Mouse (Mus musculus): ENCODE measurements around the gene Mki67. TPM values are rescaled to one million over a fixed set of nuclear protein-coding genes. Genes with fewer than 3 reads are reported as not detected.

Gene Mki67
- polyA plus RNA-seq, 1 experiment, result 19.1 TPM

DNA sequence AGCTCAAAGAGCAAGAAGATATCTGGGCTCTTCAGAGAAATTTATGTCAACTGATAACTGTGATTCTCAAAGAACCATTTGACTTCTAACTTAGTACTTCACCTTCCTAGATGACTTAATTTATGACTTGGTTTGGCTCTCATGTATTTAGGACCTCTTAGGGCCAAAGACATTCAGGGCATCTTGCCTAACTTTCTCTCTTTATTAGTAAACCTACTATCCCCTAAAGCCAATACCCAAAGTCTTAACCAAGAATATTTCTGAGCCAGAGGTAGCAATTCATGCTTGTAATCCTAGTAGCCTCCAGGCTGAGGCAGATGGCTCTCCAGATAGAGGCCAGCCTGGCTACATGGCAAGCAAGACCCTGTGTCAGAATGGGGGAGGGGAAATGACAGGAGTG lies 55.8 kb downstream of the Mki67 start:
- Histone ChIP-seq H3K27me3 (ENCODE audit: control insufficient read depth, insufficient read depth, low read length) (no peaks in the 10 kb centered on the region), H3K27ac (ENCODE audit: control insufficient read depth, insufficient read depth, low read length) (no peak overlapping the region), H3K4me3 (ENCODE audit: control insufficient read depth, insufficient read depth, low read length) (no peak overlapping the region), H3K4me1 (replicated peaks; ENCODE audit: control insufficient read depth, insufficient read depth, low read length) (peaks cover 42% of the 10 kb centered on the region), H3K36me3 (ENCODE audit: control insufficient read depth, insufficient read depth, low read length) (peaks cover 45% of the 10 kb centered on the region)
- DNase-seq, result no peak
- TF ChIP-seq POLR2A (IDR thresholded peaks at IDR 0.05; ENCODE audit: control insufficient read depth, extremely low read depth, insufficient read depth, low read length, poor library complexity), result no peak
- no peak for TF ChIP-seq CTCF (IDR thresholded peaks at IDR 0.05; ENCODE audit: borderline replicate concordance, control insufficient read depth, extremely low read depth, insufficient read depth, low read length, poor library complexity)

DNA sequence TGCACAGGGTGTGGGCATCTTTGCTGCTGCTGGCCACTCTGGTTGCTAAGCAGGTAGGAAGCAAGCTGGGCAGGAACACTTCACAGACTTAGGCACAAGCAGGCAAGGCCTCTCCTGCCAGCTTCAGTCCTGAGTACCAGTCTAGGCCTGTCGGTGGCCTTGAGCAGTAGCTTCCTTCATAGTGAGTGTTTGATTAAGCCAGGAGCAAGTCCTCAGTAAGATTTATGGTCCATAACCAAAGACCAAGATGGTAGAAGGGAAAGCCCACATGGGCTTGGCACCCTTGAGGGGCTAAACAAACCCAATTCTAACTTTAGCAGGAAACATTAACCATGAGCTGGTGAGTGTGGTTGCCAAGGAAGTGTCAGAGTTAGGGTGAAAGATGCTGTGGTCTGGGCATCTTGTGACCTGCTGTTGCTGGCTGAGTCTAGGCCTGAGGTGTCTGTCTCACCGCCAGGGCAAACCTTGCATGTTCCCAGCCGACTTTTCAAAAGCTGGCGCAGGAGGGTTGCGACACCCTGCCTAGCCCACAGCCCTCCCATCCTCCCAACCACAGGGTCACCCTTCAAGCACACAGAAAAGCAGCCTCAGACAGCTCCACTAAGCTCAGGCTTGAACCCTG lies 56.7 kb downstream of the Mki67 start:
- TF ChIP-seq CTCF (IDR thresholded peaks at IDR 0.05; ENCODE audit: borderline replicate concordance, control insufficient read depth, extremely low read depth, insufficient read depth, low read length, poor library complexity) (no peak), POLR2A (IDR thresholded peaks at IDR 0.05; ENCODE audit: control insufficient read depth, extremely low read depth, insufficient read depth, low read length, poor library complexity) (no peak)
- peaks cover 42% of the 10 kb centered on the region for H3K36me3 ChIP-seq (ENCODE audit: control insufficient read depth, insufficient read depth, low read length)
- H3K4me3 ChIP-seq (ENCODE audit: control insufficient read depth, insufficient read depth, low read length), result no peak overlapping the region
- DNase-seq, result peak; percentile 38
- WGBS, result 25% methylated on average over 5 of the region's 5 CpGs
- H3K27ac ChIP-seq (ENCODE audit: control insufficient read depth, insufficient read depth, low read length), result no peak overlapping the region
- no peaks in the 10 kb centered on the region for H3K27me3 ChIP-seq (ENCODE audit: control insufficient read depth, insufficient read depth, low read length)
- H3K4me1 ChIP-seq (replicated peaks; ENCODE audit: control insufficient read depth, insufficient read depth, low read length), result peaks cover 49% of the 10 kb centered on the region

DNA sequence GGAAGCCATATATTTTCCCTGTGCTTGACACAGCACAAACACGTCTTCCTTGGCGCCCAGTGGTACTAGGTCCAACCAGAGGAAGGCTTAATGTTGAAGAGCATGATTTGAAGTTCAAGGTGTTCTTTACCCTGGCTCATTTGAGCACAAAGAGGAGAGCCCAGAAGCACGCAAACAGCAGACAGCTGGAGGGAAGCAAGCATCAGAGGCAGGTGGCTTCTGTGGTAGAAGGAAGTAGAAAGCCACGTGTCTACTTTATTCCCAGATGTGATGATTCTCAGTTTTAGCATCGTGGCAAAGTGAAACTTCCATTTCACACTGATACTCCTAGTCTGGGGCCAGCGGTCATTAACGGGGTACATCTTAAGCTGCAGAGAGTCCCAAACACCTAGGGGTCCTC lies 58.0 kb downstream of the Mki67 start:
- peaks cover 30% of the 10 kb centered on the region for H3K36me3 ChIP-seq (ENCODE audit: control insufficient read depth, insufficient read depth, low read length)

DNA sequence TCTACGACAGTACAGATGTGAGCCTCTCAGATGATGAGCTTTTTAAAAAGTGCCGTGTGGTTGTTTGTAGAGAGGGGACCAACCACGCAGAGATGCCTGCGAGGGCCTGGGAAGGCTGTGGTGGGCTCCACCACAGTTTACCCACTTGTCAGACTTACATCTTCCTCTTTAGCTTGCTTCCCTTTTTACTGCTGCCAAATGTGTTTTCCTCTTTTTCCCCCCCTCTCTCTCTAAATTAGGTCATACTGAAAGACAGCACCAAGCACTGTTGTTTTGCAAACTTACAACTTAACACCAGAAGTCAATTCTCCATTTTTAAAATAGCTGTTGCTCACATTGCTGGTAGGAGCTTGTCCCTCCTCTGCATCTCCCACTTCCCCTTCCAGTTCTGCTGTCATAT lies 61.0 kb downstream of the Mki67 start:
- Histone ChIP-seq H3K36me3 (ENCODE audit: control insufficient read depth, insufficient read depth, low read length) (peaks cover 8% of the 10 kb centered on the region), H3K27me3 (ENCODE audit: control insufficient read depth, insufficient read depth, low read length) (no peaks in the 10 kb centered on the region), H3K4me3 (ENCODE audit: control insufficient read depth, insufficient read depth, low read length) (no peak overlapping the region), H3K27ac (ENCODE audit: control insufficient read depth, insufficient read depth, low read length) (peak overlapping the region; percentile 59), H3K4me1 (replicated peaks; ENCODE audit: control insufficient read depth, insufficient read depth, low read length) (peaks cover 78% of the 10 kb centered on the region)
- WGBS, result 7% methylated on average over 4 of the region's 4 CpGs
- no peak for DNase-seq
- TF ChIP-seq POLR2A (IDR thresholded peaks at IDR 0.05; ENCODE audit: control insufficient read depth, extremely low read depth, insufficient read depth, low read length, poor library complexity), result no peak
- no peak for TF ChIP-seq CTCF (IDR thresholded peaks at IDR 0.05; ENCODE audit: borderline replicate concordance, control insufficient read depth, extremely low read depth, insufficient read depth, low read length, poor library complexity)

More for the DNA sequence above, 58.0 kb downstream of the Mki67 start:
- WGBS, result 11% methylated on average over 7 of the region's 7 CpGs
- Histone ChIP-seq H3K27ac (ENCODE audit: control insufficient read depth, insufficient read depth, low read length) (peak overlapping the region; percentile 80), H3K4me3 (ENCODE audit: control insufficient read depth, insufficient read depth, low read length) (0 out of 2 replicates have a peak overlapping the region, but pooled peaks have one; percentile 2), H3K4me1 (replicated peaks; ENCODE audit: control insufficient read depth, insufficient read depth, low read length) (peaks cover 62% of the 10 kb centered on the region), H3K27me3 (ENCODE audit: control insufficient read depth, insufficient read depth, low read length) (no peaks in the 10 kb centered on the region)
- TF ChIP-seq POLR2A (IDR thresholded peaks at IDR 0.05; ENCODE audit: control insufficient read depth, extremely low read depth, insufficient read depth, low read length, poor library complexity) (no peak), CTCF (IDR thresholded peaks at IDR 0.05; ENCODE audit: borderline replicate concordance, control insufficient read depth, extremely low read depth, insufficient read depth, low read length, poor library complexity) (no peak)
- peak; percentile 52 for DNase-seq

DNA sequence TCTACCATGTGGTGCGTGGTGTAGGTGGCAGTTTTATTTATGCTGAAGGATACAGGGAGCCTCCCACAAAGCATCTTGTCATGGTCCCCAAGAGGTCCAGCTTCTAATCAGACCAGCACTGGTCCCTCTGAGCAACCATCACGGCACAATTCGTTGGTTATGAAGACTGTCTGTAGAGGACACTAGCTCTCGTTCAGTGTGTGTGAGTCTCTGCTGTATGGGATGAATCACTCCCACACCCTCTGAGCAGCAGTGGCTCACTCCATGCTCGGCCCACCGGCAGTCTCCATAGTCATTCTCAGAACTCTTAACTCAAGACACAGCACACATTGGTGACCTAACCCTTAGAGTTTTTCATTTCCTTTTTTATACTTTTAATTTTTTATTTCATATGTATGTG lies 61.9 kb downstream of the Mki67 start:
- H3K4me1 ChIP-seq (replicated peaks; ENCODE audit: control insufficient read depth, insufficient read depth, low read length), result peaks cover 78% of the 10 kb centered on the region
- no peak overlapping the region for H3K4me3 ChIP-seq (ENCODE audit: control insufficient read depth, insufficient read depth, low read length)
- H3K27me3 ChIP-seq (ENCODE audit: control insufficient read depth, insufficient read depth, low read length), result no peaks in the 10 kb centered on the region
- 84% methylated on average over 6 of the region's 6 CpGs for WGBS
- no peak for DNase-seq
- no peak overlapping the region for H3K27ac ChIP-seq (ENCODE audit: control insufficient read depth, insufficient read depth, low read length)
- H3K36me3 ChIP-seq (ENCODE audit: control insufficient read depth, insufficient read depth, low read length), result peaks cover 3% of the 10 kb centered on the region; the same call in 1 of the 2 replicates
- no peak for TF ChIP-seq CTCF (IDR thresholded peaks at IDR 0.05; ENCODE audit: borderline replicate concordance, control insufficient read depth, extremely low read depth, insufficient read depth, low read length, poor library complexity)
- TF ChIP-seq POLR2A (IDR thresholded peaks at IDR 0.05; ENCODE audit: control insufficient read depth, extremely low read depth, insufficient read depth, low read length, poor library complexity), result no peak

- TF ChIP-seq CTCF (IDR thresholded peaks at IDR 0.05; ENCODE audit: borderline replicate concordance, control insufficient read depth, extremely low read depth, insufficient read depth, low read length, poor library complexity), result no peak
- TF ChIP-seq POLR2A (IDR thresholded peaks at IDR 0.05; ENCODE audit: control insufficient read depth, extremely low read depth, insufficient read depth, low read length, poor library complexity), result no peak
- Histone ChIP-seq H3K4me1 (replicated peaks; ENCODE audit: control insufficient read depth, insufficient read depth, low read length) (peaks cover 77% of the 10 kb centered on the region), H3K36me3 (ENCODE audit: control insufficient read depth, insufficient read depth, low read length) (no peaks in the 10 kb centered on the region), H3K27me3 (ENCODE audit: control insufficient read depth, insufficient read depth, low read length) (no peaks in the 10 kb centered on the region), H3K27ac (ENCODE audit: control insufficient read depth, insufficient read depth, low read length) (peak overlapping the region; percentile 97), H3K4me3 (ENCODE audit: control insufficient read depth, insufficient read depth, low read length) (peak overlapping the region; percentile 50)
- DNase-seq, result no peak
- 94% methylated on average over 7 of the region's 7 CpGs for WGBS
Measured at GRCm38 (mm10) chr7:135653601-135654000, 62.6 kb downstream of the Mki67 start.
